Mouse (Mus musculus) urinary bladder, adult 18-20 months (tissue): ENCODE measurements around the gene Nfat5.

ENCODE experiments used
- DNase-seq, 2 experiments: peaks; one replicate each; pipeline ENCODE4 v3.0.0; 2022; ENCODE audit warnings: low spot score in 2 of 2, mixed read lengths in 2 of 2

Gene Nfat5

GRCm38 (mm10) chr8:107292928-107293601, at the start of gene Nfat5:
Gene Nfat5 (plus strand): TSS chr8:107293470.
- peak; percentile 96 to 100 for DNase-seq

DNA sequence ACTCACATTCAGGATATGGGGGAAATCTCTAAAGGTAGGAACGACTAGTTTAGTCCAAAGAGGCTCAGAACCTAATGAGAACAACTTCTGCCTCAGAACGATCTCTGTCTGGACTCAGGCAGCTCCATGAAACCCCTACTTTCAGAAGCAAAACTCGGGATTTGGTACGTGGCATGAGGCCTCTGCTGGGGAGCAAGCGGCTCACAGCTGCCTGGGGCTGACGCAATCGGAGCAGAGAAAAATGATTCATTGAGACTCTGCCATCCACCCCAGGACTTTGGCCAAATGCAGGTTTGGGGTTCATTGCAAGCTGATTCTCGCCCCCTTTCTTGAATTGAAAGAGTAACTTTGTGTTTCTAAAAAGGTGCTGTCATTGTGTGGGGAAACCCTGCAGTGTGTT, 49.1 kb upstream of the Nfat5 start:
- peak in 1 of 2 experiments; percentile 53 for DNase-seq

- peak; percentile 45 to 76 for DNase-seq
These were observed 44.8 kb upstream of the Nfat5 start for GRCm38 (mm10) chr8:107248456-107248855.

DNA sequence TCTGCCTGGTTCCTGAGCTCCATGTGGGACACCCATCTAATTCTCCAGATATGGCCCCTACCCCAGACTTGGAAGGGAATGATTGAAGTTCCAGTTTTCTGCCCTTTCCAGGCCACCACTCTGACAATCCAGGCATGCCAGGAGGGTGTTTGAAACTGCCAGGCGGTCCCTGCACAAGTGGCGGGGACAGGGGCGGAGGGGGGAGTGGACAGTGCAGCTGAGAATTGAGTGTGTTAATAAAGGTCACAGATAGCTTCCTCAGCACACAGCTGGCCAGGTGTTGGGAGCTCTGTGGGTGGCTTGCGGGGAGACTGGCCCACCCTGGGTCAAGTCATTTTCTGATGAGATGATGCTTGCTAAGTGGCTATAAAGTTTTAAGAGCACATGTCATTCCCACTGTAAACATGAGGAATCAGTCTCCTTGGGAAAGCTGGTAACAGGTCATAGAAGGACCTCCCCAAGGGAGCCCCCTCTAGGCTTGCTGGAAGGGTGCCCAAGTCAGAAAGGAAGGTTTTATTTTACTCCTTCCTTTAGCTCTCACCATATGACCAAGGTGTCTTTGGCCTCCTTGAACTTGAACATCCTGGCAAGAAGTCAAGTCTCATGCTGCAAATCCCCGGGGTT, 41.7 kb upstream of the Nfat5 start:
- no peak for DNase-seq

GRCm38 (mm10) chr8:107253121-107253520, 40.1 kb upstream of the Nfat5 start:
- DNase-seq, result no peak

- peak in 1 of 2 experiments; percentile 33 for DNase-seq
These were observed 38.9 kb upstream of the Nfat5 start for GRCm38 (mm10) chr8:107254403-107254802.

GRCm38 (mm10) chr8:107254951-107255457, 38.3 kb upstream of the Nfat5 start:
- peak; percentile 62 for DNase-seq

GRCm38 (mm10) chr8:107257223-107257622, 36.0 kb upstream of the Nfat5 start:
- no peak for DNase-seq

GRCm38 (mm10) chr8:107260120-107260519, 33.1 kb upstream of the Nfat5 start:
- no peak for DNase-seq

GRCm38 (mm10) chr8:107261172-107261571, 32.1 kb upstream of the Nfat5 start:
- DNase-seq, result no peak

GRCm38 (mm10) chr8:107262046-107262705, 31.1 kb upstream of the Nfat5 start:
- no peak for DNase-seq

GRCm38 (mm10) chr8:107265811-107266210, 27.5 kb upstream of the Nfat5 start:
- no peak for DNase-seq

DNA sequence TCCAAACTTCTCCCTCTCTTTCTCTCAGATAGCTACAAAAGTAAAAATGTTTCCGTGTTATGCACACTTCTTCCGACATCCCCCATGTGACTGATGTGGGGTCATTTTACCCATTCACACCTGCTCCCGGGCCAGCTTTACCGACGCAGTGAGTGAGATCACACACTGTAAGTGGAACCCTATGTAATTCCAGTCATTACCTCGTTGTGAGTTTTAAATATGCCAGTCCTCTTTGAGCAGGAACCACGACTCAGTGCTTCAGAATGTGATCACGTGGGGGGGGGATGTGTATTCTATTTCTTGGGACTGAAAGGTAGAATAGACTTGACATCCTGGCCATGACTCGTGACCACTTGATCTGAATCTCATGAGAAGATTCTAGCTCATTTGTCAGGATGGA, 24.8 kb upstream of the Nfat5 start:
- no peak for DNase-seq

DNA sequence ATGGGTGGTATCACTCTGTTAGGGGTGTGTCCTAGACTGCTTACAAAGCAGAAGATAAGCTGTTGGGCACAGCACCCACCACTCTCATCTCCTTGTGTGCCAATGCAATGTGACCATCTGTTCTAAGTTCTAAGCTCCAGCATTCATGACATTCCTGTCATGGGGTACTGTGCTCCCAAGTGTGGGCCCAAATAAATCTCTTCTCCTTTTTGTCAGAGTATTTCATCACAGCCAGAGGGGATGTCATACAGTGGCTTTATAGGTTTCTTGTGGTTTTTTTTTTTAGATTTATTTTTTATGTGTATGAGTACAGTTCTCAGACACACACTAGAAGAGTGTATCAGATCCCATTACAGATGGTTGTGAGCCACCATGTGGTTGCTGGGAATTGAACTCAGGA, 24.1 kb upstream of the Nfat5 start:
- DNase-seq, result no peak

DNA sequence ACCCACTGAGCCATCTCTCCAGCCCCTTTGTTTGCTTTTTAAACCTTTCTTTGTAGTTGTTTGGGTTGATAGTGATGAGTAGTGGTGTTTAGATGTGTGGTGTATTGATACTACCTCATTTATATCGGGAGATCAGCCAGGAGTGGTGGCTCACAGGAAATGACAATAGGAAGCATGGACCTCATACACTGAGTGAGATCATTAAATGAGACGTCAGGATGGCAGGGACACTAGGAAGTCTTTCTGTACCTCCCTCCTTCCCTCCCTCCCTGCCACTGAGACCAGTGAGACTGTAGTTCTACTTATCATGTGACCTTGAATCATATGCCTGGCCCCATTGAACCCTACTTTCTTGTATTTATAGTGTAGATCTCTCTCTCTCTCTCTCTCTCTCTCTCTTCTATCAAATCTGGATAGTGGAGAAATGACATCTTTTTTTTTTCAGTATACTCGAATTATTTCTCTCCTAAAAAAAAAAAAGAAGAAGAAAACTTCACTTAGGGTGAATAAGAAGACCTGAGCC, 23.6 kb upstream of the Nfat5 start:
- no peak for DNase-seq

DNA sequence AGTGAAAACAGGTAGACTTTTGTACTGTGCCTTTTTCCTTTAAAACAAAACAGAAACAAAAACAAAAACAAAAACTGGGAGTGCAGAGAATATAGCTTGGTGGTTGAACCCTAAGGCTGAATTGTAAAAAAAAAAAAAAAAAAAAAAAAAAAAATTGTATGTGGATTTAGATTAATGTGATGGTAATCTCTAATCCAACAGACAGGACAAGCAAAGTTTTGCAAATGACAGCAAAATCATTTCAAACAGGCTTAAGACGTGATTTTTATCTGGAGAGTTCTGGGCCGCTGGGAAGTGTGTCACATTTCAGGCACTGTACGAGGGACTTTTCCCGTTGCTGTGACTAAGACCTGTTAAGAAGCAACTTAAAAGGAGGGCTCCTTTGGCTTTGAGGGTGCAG, 23.0 kb upstream of the Nfat5 start:
- no peak for DNase-seq

- no peak for DNase-seq
These were observed 22.5 kb upstream of the Nfat5 start for GRCm38 (mm10) chr8:107270751-107271150.

GRCm38 (mm10) chr8:107277323-107277883, 15.9 kb upstream of the Nfat5 start:
- no peak for DNase-seq

DNA sequence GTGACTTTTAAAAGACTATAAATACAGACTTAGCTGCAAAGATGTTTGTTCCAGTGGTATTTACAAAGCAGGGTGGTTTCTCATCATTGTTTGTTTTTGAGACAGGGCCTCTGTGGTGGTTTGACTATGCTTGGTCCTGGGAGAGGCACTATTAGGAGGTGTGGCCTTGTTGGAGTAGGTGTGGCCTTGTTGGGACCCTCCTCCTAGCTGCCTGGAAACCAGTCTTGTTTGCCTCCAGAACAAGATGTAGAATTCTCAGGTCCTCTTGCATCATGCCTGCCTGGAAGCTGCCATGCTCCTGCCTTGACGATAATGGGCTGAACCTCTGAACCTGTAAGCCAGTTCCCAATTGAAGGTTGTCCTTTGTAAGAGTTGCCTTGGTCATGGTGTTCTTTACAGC, 14.7 kb upstream of the Nfat5 start:
- no peak for DNase-seq

DNA sequence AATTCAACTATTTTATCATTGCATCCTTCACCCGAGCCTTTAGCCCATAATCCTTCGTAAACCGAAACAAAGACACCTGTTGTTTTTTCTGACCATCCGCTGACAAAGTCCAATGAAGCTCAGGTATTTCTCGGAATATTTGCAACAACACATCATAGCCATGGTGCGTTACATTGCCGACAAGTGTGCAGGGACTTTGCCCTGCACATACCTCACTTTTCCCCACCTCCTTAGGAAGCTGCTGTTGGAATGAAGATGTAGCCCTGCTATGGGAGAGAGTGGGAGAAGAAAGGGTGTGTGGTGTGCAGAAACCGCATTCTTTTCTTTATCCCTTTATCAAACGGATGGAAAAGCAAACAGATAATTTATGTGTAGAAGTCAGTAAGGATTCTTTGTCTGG, 6.6 kb upstream of the Nfat5 start:
- no peak for DNase-seq

- no peak for DNase-seq
These were observed 5.7 kb upstream of the Nfat5 start for GRCm38 (mm10) chr8:107287522-107287921.

- DNase-seq, result no peak
These were observed 2.1 kb upstream of the Nfat5 start for GRCm38 (mm10) chr8:107291171-107291601.
